Mouse (Mus musculus) adrenal gland, adult (tissue): Measurements from ENCODE around the gene Gm14393.
"Not testable (repeated sequence)": the region's sequence is repeated elsewhere in the genome, so short reads cannot be mapped to it uniquely, and the experiment has no call there.

Experiments
- DNase-seq, 2 experiments: peaks; one replicate each; pipeline ENCODE4 v3.0.0; 2022 to 2023; ENCODE audit warnings: low spot score in 1 of 2; ENCODE audit not compliant: inconsistent age in 2 of 2

Gm14393 gene

GRCm38 (mm10) chr2:175067681-175068261 is at the start of gene Gm14393:
Gene Gm14393 (minus strand): TSS chr2:175067781.
- DNase-seq: not testable (repeated sequence)

- not testable (repeated sequence) for DNase-seq
Observed at GRCm38 (mm10) chr2:175044268-175044667, 23.3 kb downstream of the Gm14393 start.
